Mouse (Mus musculus) ES-Bruce4 (cell line): ENCODE measurements around the gene Map6.

Experiments used
- CTCF ChIP-seq: IDR thresholded peaks from one replicate; pipeline ENCODE4 v1.8.1; 2011; ENCODE audit warnings: low read depth, low read length
- EP300 ChIP-seq: IDR thresholded peaks from 2 replicates; pipeline ENCODE4 v1.6.1; 2011; ENCODE audit warnings: low read depth, low read length; ENCODE audit not compliant: insufficient read depth
- POLR2A ChIP-seq: IDR thresholded peaks from one replicate; pipeline ENCODE4 v1.8.1; 2011; ENCODE audit warnings: low read length; ENCODE audit not compliant: insufficient read depth

DNA sequence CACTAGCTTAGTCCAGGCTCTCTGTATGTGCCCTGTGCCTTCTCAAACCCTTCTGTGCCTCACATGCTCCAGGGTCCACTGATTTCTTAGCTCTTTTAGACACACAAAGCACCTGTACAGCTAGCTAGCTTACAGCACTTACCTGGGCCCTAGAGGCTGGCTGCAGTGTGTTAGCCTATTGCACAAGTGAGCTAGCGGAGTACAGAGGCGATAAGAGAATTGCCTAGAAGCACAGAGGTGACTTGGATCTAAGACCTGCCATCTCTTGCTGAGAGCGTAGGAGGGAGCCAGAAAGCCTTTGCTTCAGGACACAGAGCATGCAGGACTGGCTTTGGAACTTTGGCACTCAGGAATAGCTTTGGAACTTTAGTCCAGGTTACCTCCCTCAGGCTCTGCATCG lies 40.0 kb upstream of the Map6 start:
- TF ChIP-seq CTCF = no peak
- no peak for TF ChIP-seq POLR2A
- no peak for TF ChIP-seq EP300
